Mouse (Mus musculus) adrenal gland, adult 2 months (tissue): ENCODE measurements around the gene Ifna5. TPM values are rescaled to one million over a fixed set of nuclear protein-coding genes. Genes with fewer than 3 reads are reported as not detected.
"Not testable (repeated sequence)": the region's sequence is repeated elsewhere in the genome, so short reads cannot be mapped to it uniquely, and the experiment has no call there.

Experiments
- DNase-seq: peaks from one replicate; pipeline ENCODE4 v3.0.0; 2021
- long read RNA-seq: library from polyadenylated mRNA; stranded (forward); transcript quantifications from one replicate; pipeline ENCODE4 v2.0.0, GENCODE M21; 2021
- polyA plus RNA-seq: library from polyadenylated mRNA; depleted of rRNA; stranded (reverse); fragments of >200 nt; gene quantifications from 2 replicates; pipeline ENCODE4 v1.2.3, GENCODE M21; 2012; rRNA removed
- total RNA-seq, 2 experiments: library from RNA; stranded (reverse); gene quantifications; 2 replicates each; pipeline ENCODE4 v1.2.3; 2021

The Ifna5 gene
- total RNA-seq (not detected), polyA plus RNA-seq (not detected in 2 replicates)
- long read RNA-seq: 0 reads

GRCm38 (mm10) chr4:88835225-88835624 lies at the start of gene Ifna5:
Gene Ifna5, plus strand, starts transcription at chr4:88835525.
- DNase-seq: not testable (repeated sequence)

- DNase-seq: peak; percentile 79
Observed at GRCm38 (mm10) chr4:88788402-88788801, 46.9 kb upstream of the Ifna5 start, which contains the start of gene Gm13277. Gene Gm13277, plus strand, starts transcription at chr4:88788632.

- DNase-seq: not testable (repeated sequence)
Observed at GRCm38 (mm10) chr4:88791250-88791649, 44.1 kb upstream of the Ifna5 start, which contains the start of gene Gm13278. Gene Gm13278, plus strand, starts transcription at chr4:88791550.

DNA sequence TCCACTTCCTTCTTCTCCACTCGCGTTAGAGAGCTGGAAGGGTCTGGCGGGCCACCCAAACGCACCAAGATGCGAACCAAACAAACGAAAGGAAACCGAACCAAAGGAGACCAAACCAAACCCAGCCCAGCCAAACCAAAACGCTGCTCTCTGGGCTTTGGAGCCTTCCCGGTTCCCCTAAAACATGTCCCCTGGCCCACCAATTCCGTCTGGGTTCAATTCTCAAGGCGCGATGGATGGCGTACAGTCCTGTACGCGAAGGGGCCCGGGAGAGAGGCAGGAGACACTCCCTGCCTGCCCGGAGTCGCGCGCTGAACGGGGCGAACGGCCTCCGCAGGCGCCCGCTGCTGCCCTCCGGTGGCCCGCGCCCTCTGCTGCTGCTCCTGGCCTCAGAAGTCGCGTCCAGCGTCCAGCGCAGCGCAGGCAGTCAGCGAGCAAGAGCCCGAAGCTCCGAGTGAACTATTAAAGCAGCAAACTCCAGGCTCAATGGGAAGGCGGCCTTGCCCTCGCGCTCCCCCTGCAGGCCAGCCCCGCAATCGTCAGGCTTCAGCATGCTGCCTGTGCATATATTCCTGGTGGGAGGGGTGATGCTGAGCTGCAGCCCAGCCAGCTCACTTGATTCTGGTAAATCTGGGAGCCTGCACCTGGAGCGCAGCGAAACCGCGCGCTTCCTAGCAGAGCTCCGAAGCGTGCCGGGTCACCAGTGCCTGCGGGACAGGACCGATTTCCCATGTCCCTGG lies 41.2 kb upstream of the Ifna5 start, which contains the start of gene Gm13275:
Gm13275 (plus strand) TSS at position 552 of the 740 bp plus-strand sequence.
- DNase-seq: peak; percentile 77

DNA sequence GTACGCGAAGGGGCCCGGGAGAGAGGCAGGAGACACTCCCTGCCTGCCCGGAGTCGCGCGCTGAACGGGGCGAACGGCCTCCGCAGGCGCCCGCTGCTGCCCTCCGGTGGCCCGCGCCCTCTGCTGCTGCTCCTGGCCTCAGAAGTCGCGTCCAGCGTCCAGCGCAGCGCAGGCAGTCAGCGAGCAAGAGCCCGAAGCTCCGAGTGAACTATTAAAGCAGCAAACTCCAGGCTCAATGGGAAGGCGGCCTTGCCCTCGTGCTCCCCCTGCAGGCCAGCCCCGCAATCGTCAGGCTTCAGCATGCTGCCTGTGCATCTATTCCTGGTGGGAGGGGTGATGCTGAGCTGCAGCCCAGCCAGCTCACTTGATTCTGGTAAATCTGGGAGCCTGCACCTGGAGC lies 38.2 kb upstream of the Ifna5 start, which contains the start of gene Gm13279:
Gm13279 (plus strand) TSS at position 301 of the 400 bp plus-strand sequence.
- DNase-seq: not testable (repeated sequence)

GRCm38 (mm10) chr4:88799365-88799764 lies 36.0 kb upstream of the Ifna5 start, which contains the start of gene Gm13285:
Gene Gm13285, plus strand, starts transcription at chr4:88799665.
- DNase-seq: not testable (repeated sequence)

- DNase-seq: not testable (repeated sequence)
Observed at GRCm38 (mm10) chr4:88802954-88803353, 32.4 kb upstream of the Ifna5 start, which contains the start of gene Gm13287. Gene Gm13287, plus strand, starts transcription at chr4:88803254.

GRCm38 (mm10) chr4:88805231-88805630 lies 30.1 kb upstream of the Ifna5 start, which contains the start of gene Gm13288:
Gene Gm13288, plus strand, starts transcription at chr4:88805531.
- not testable (repeated sequence) for DNase-seq

DNA sequence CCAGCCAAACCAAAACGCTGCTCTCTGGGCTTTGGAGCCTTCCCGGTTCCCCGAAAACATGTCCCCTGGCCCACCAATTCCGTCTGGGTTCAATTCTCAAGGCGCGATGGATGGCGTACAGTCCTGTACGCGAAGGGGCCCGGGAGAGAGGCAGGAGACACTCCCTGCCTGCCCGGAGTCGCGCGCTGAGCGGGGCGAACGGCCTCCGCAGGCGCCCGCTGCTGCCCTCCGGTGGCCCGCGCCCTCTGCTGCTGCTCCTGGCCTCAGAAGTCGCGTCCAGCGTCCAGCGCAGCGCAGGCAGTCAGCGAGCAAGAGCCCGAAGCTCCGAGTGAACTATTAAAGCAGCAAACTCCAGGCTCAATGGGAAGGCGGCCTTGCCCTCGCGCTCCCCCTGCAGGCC lies 29.6 kb upstream of the Ifna5 start:
- DNase-seq: peak; percentile 65

DNA sequence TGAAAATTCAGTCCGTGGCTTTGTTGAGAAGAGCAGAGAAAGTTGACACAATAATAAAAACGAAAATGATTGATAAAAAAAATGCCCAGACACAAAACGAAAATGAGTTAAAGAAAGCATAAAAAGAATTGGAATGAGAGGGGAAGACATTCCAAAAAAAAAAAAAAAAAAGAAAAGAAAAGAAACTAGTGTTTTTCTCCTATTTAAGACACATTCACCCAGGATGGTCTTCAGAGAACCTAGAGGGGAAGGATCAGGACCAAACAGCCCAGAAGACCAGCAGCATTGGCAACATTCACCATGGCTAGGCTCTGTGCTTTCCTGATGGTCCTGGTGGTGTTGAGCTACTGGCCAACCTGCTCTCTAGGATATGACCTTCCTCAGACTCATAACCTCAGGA lies 19.4 kb upstream of the Ifna5 start, which contains the start of gene Ifna7:
Ifna7 (plus strand) TSS at position 301 of the 400 bp plus-strand sequence.
- no peak for DNase-seq

DNA sequence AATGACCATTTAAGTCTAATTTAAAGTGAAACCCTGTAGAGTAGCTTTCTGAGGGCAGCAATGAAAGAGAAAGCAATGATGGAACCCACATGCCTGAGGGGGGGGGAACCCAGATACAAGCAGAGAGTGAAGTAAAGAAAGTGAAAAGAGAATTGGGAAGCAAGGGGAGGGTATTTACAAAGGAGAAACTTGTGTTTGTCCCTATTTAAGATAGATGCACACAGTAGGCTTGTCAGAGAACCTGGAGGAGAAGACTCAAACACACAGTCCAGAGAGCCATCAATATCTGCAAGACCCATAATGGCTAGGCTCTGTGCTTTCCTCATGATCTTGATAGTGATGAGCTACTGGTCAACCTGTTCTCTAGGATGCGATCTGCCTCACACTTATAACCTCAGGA lies 15.7 kb upstream of the Ifna5 start, which contains the start of gene Ifna11:
Ifna11 (plus strand) TSS at position 301 of the 400 bp plus-strand sequence.
- no peak for DNase-seq

GRCm38 (mm10) chr4:88822995-88823394 lies 12.3 kb upstream of the Ifna5 start:
- DNase-seq: no peak

DNA sequence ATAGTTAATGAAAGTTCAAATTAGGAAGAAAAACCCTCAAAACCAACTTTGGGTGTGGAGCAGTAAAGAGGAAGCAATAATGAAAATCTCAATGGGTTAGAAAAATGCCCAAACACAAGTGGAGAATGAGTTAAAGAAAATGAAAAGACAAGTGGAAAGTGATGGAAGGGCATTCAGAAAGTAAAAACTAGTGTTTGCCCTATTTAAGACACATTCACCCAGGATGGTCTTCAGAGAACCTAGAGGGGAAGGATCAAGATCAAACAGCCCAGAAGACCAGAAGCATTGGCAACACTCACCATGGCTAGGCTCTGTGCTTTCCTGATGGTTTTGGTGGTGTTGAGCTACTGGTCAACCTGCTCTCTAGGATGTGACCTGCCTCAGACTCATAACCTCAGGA lies 8.2 kb upstream of the Ifna5 start, which contains the start of gene Ifna6:
Ifna6 (plus strand) TSS at position 301 of the 400 bp plus-strand sequence.
- not testable (repeated sequence) for DNase-seq

- DNase-seq: peak; percentile 5
Observed at GRCm38 (mm10) chr4:88830523-88830922, 4.8 kb upstream of the Ifna5 start.

GRCm38 (mm10) chr4:88838828-88839227 lies 3.5 kb downstream of the Ifna5 start:
- DNase-seq: no peak

DNA sequence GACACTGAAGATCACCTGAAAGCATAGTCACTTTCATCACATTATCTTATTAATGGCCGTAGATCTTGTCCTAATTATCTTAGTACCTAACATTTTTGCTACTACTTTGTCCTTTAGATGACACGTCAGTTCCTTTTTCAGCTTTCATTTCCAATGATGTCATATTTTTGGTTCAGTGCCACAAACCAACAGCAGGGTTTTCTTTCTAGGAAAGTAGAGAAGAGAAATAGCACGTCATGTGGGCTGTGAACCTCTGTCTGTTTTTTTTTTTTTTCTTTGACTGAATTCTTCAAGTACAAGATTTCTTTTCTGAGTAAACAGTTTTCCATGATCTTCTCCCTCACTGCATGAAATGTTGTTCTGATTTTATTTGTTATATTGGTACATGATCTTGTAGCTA lies 4.7 kb downstream of the Ifna5 start:
- no peak for DNase-seq

DNA sequence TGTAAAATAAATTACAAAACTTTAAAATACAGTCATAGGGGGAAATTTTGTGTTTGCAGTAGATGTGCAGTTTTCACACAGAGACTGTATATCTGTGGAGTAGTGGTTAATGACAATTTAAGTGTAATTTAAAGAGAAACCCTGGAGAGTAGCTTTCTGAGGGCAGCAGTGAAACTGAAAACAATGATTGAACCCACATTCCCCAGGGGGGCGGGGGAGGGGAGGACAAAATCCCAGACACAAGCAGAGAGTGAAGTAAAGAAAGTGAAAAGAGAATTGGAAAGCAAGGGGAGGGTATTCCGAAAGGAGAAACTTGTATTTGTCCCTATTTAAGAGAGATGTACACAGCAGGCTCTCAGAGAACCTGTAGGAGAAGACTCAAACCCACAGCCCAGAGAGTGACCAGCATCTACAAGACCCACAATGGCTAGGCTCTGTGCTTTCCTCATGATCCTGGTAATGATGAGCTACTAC lies 6.2 kb downstream of the Ifna5 start, which contains the start of gene Ifna4:
Ifna4 (plus strand) TSS at position 424 of the 474 bp plus-strand sequence.
- no peak for DNase-seq

GRCm38 (mm10) chr4:88845334-88845733 lies 10.0 kb downstream of the Ifna5 start:
- DNase-seq: no peak

GRCm38 (mm10) chr4:88849698-88850097 lies 14.4 kb downstream of the Ifna5 start, which contains the start of gene Ifna1:
Gene Ifna1, plus strand, starts transcription at chr4:88850087.
- no peak for DNase-seq

DNA sequence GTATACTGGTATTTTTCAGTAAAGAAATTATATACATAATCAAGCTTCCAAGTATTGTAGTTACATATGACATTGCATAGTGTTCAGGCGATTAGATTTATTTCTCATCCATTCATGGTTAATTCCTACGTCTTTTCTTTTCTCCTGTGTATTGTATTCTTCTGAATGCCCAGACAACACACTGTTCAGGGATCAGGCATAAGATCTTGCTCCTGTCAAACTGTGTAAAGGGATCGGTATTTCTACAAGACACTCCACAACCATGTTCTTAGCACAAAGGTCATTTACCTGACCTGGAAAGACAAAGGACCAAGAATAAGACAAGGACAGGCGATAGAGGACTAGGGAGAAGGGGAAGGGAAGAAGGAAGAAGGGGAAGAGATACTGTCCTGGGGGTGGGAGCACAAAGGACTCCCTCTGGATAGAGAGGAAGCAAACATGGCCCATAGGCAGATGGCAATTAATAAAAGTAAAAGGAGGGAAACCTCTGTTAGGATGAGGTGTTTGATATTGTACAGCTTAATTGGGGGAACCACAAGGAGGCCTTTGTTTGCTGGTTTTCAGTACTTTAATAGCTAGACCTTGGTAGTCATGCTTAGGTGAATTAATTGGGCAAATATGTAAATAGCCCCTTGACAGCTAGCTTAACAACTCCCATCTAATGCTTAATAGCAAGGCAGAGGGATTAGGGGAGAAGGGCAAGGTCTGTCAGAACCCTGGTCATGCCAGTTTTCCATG lies 15.9 kb downstream of the Ifna5 start:
- no peak for DNase-seq

- DNase-seq: no peak
Observed at GRCm38 (mm10) chr4:88859214-88859613, 23.9 kb downstream of the Ifna5 start.

DNA sequence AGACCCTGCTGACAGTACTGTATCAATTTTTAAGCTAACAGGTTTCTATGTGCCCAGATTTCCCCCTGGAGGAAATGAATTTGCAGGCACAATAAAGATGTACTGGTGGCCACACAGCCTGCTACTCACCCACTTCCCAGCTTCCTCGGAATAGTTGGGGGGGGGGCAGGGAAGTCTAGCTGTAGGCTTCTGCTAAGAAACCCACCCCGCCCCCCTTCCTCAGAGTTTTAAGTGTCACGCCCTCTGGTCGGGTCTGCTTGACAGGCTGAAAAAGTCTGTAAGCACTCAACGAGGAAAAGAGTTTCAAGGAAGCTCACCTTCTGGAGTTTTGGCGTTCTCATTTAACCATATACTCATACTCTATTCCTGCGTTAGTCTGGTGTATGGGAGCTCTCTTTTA lies 28.0 kb downstream of the Ifna5 start:
- DNase-seq: no peak
